Mouse (Mus musculus): ENCODE data around the gene Cep128. TPM values are rescaled to one million over a fixed set of nuclear protein-coding genes. Genes with fewer than 3 reads are reported as not detected.

Cep128 gene
- total and polyA plus RNA-seq, 3 experiments, result 8.9 to 109 (median 47.7) TPM

DNA sequence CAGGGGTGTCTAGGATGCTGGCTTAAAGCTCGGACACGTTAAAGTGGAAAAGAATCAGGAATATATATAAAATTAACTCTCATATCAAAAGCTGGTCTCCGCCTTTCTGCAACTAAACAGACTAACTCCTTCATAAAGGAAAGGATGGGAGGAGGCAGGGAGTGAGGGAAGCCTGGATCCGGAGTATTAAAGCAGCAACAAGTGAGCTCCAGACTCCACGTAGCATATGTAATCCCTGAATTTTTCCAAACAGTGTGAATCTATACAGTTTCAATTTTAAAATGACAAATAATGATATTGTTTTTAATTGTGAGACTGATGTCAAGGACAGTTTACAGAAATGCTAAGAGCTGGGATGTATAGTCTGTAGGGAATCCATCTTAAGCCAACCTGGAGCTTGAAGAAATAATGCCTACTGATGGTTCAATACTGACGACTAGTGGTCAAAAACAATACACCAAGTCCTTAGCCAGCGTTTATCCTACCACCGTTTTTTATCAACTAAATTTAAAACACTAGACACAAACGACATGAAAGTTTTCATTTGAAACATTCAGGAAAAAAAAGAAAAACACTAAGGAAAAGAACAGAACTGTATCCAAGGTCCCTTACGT, 70.1 kb downstream of the Cep128 start:
- Histone ChIP-seq H3K9me3 (replicated peaks) (no peaks in the 10 kb centered on the region), H3K36me3 (replicated peaks) (peaks cover 54% of the 10 kb centered on the region), H3K4me3 (ENCODE audit: low read depth, low read length) (no peak overlapping the region), H3K27me3 (ENCODE audit: insufficient read depth, low read length) (no peaks in the 10 kb centered on the region), H3K4me1 (ENCODE audit: insufficient read depth, low read depth, low read length) (peaks cover 6% of the 10 kb centered on the region)
- no peak for DNase-seq (ENCODE audit: low spot score)
- ATAC-seq (ENCODE audit: extremely low read depth, insufficient number of reproducible peaks, low FRiP score, poor library complexity, severe bottlenecking), result 0 out of 2 replicates have a peak, but pooled peaks have one; percentile 61
- TF ChIP-seq TAL1 (conservative IDR thresholded peaks at IDR 0.05; ENCODE audit: low read depth, low read length) (no peak), CTCF (IDR thresholded peaks at IDR 0.05; ENCODE audit: low read depth, low read length) (peak; percentile 35; the same call in 1 of the 2 replicates)

- Histone ChIP-seq H3K4me1 (ENCODE audit: insufficient read depth, low read depth, low read length) (peaks cover 10% of the 10 kb centered on the region), H3K4me3 (ENCODE audit: low read depth, low read length) (no peak overlapping the region), H3K27me3 (ENCODE audit: insufficient read depth, low read length) (no peaks in the 10 kb centered on the region), H3K36me3 (replicated peaks) (peaks cover 50% of the 10 kb centered on the region), H3K9me3 (replicated peaks) (no peaks in the 10 kb centered on the region)
- ATAC-seq (ENCODE audit: extremely low read depth, insufficient number of reproducible peaks, low FRiP score, poor library complexity, severe bottlenecking) (0 out of 2 replicates have a peak, but pooled peaks have one; percentile 5), DNase-seq (ENCODE audit: low spot score) (no peak)
- TF ChIP-seq CTCF (IDR thresholded peaks at IDR 0.05; ENCODE audit: low read depth, low read length) (no peak), POLR2AphosphoS5 (IDR thresholded peaks at IDR 0.05; ENCODE audit: insufficient replicate concordance, low read depth, low read length) (no peak), GATA1 (IDR thresholded peaks at IDR 0.05; ENCODE audit: borderline replicate concordance, low read length) (no peak), GATA2 (IDR thresholded peaks at IDR 0.05; ENCODE audit: borderline replicate concordance, low read depth, low read length) (no peak), TAL1 (conservative IDR thresholded peaks at IDR 0.05; ENCODE audit: low read depth, low read length) (no peak)
Measured at GRCm38 (mm10) chr12:91312591-91312990, 71.6 kb downstream of the Cep128 start.

DNA sequence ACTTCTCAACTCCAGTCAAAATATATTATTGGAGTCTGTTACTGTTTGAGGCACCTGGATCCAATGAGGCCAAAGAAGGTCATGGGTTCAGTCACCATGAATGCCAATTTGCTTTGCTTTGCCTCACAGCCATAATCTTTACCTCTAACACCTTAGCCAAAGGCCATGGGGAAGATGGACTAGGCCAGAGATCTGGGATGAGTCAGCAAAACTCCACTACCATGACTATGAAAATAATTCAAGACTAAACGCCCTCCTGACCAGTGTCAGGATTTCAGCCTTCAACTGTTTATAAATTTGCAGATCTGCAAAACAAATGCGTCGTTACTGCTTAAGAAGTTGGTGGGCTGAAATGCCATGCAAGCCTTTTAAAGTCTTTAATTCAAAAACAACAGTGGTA, 76.5 kb downstream of the Cep128 start:
- TF ChIP-seq TAL1 (conservative IDR thresholded peaks at IDR 0.05; ENCODE audit: low read depth, low read length), result no peak
- TF ChIP-seq CTCF (IDR thresholded peaks at IDR 0.05; ENCODE audit: low read depth, low read length), result no peak
- TF ChIP-seq POLR2AphosphoS5 (IDR thresholded peaks at IDR 0.05; ENCODE audit: insufficient replicate concordance, low read depth, low read length), result no peak
- no peak for TF ChIP-seq GATA1 (IDR thresholded peaks at IDR 0.05; ENCODE audit: borderline replicate concordance, low read length)
- no peak for TF ChIP-seq GATA2 (IDR thresholded peaks at IDR 0.05; ENCODE audit: borderline replicate concordance, low read depth, low read length)
- peaks cover 36% of the 10 kb centered on the region for H3K36me3 ChIP-seq (replicated peaks)
- H3K4me1 ChIP-seq (ENCODE audit: insufficient read depth, low read depth, low read length), result peaks cover 7% of the 10 kb centered on the region
- no peaks in the 10 kb centered on the region for H3K9me3 ChIP-seq (replicated peaks)
- H3K27me3 ChIP-seq (ENCODE audit: insufficient read depth, low read length), result no peaks in the 10 kb centered on the region
- DNase-seq (ENCODE audit: low spot score), result no peak
- no peak overlapping the region for H3K4me3 ChIP-seq (ENCODE audit: low read depth, low read length)
- ATAC-seq (ENCODE audit: extremely low read depth, insufficient number of reproducible peaks, low FRiP score, poor library complexity, severe bottlenecking), result no peak

GRCm38 (mm10) chr12:91305769-91306168, 78.4 kb downstream of the Cep128 start:
- peaks cover 4% of the 10 kb centered on the region; the same call in 1 of the 2 replicates for H3K4me1 ChIP-seq (ENCODE audit: insufficient read depth, low read depth, low read length)
- no peak overlapping the region for H3K4me3 ChIP-seq (ENCODE audit: low read depth, low read length)
- H3K27me3 ChIP-seq (ENCODE audit: insufficient read depth, low read length), result no peaks in the 10 kb centered on the region
- no peak for ATAC-seq (ENCODE audit: extremely low read depth, insufficient number of reproducible peaks, low FRiP score, poor library complexity, severe bottlenecking)
- TF ChIP-seq CTCF (IDR thresholded peaks at IDR 0.05; ENCODE audit: low read depth, low read length), result no peak
- no peak for DNase-seq (ENCODE audit: low spot score)
- peaks cover 24% of the 10 kb centered on the region for H3K36me3 ChIP-seq (replicated peaks)
- H3K9me3 ChIP-seq (replicated peaks), result no peaks in the 10 kb centered on the region

GRCm38 (mm10) chr12:91305038-91305437, 79.2 kb downstream of the Cep128 start:
- peaks cover 4% of the 10 kb centered on the region; the same call in 1 of the 2 replicates for H3K4me1 ChIP-seq (ENCODE audit: insufficient read depth, low read depth, low read length)
- ATAC-seq (ENCODE audit: extremely low read depth, insufficient number of reproducible peaks, low FRiP score, poor library complexity, severe bottlenecking), result no peak

DNA sequence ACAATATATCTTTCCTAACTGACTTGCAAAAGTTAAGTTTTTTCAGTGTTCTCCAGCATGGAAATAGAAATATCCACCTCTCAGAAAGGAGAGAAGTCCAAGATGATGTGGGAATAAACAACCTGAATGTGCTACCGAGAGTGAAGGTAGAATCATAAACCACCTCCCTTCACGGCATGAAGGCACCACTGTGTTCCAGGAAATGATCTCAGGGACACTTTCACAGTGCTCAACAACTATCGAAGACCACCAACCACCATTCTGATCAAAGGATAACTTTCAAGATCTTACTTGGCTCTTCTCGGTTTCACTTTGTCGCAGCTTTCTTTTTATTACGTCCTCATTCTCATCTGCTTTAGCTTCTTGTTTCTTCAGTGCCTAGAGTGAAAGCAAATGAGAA, 85.5 kb downstream of the Cep128 start:
- H3K27me3 ChIP-seq (ENCODE audit: insufficient read depth, low read length), result no peaks in the 10 kb centered on the region
- no peak overlapping the region for H3K4me3 ChIP-seq (ENCODE audit: low read depth, low read length)
- TF ChIP-seq GATA1 (IDR thresholded peaks at IDR 0.05; ENCODE audit: borderline replicate concordance, low read length) (no peak), GATA2 (IDR thresholded peaks at IDR 0.05; ENCODE audit: borderline replicate concordance, low read depth, low read length) (no peak), CTCF (IDR thresholded peaks at IDR 0.05; ENCODE audit: low read depth, low read length) (no peak), POLR2AphosphoS5 (IDR thresholded peaks at IDR 0.05; ENCODE audit: insufficient replicate concordance, low read depth, low read length) (no peak), TAL1 (conservative IDR thresholded peaks at IDR 0.05; ENCODE audit: low read depth, low read length) (no peak)
- ATAC-seq (ENCODE audit: extremely low read depth, insufficient number of reproducible peaks, low FRiP score, poor library complexity, severe bottlenecking) (no peak), DNase-seq (ENCODE audit: low spot score) (no peak)
- peaks cover 48% of the 10 kb centered on the region for H3K36me3 ChIP-seq (replicated peaks)
- peaks cover 5% of the 10 kb centered on the region for H3K9me3 ChIP-seq (replicated peaks)
- peaks cover 27% of the 10 kb centered on the region for H3K4me1 ChIP-seq (ENCODE audit: insufficient read depth, low read depth, low read length)

More at GRCm38 (mm10) chr12:91305038-91305437, 79.2 kb downstream of the Cep128 start:
- no peaks in the 10 kb centered on the region for H3K9me3 ChIP-seq (replicated peaks)
- peaks cover 24% of the 10 kb centered on the region for H3K36me3 ChIP-seq (replicated peaks)
- no peak overlapping the region for H3K4me3 ChIP-seq (ENCODE audit: low read depth, low read length)
- no peaks in the 10 kb centered on the region for H3K27me3 ChIP-seq (ENCODE audit: insufficient read depth, low read length)
- TF ChIP-seq GATA1 (IDR thresholded peaks at IDR 0.05; ENCODE audit: borderline replicate concordance, low read length) (no peak), POLR2AphosphoS5 (IDR thresholded peaks at IDR 0.05; ENCODE audit: insufficient replicate concordance, low read depth, low read length) (no peak), GATA2 (IDR thresholded peaks at IDR 0.05; ENCODE audit: borderline replicate concordance, low read depth, low read length) (no peak), TAL1 (conservative IDR thresholded peaks at IDR 0.05; ENCODE audit: low read depth, low read length) (no peak), CTCF (IDR thresholded peaks at IDR 0.05; ENCODE audit: low read depth, low read length) (no peak)
- DNase-seq (ENCODE audit: low spot score), result no peak

Data from G1E (cell line).